Mouse (Mus musculus) neural tube, embryonic 12.5 days (tissue): Measurements from ENCODE around the gene Atp2a2. TPM values are rescaled to one million over a fixed set of nuclear protein-coding genes. Genes with fewer than 3 reads are reported as not detected.

Experiments used
- ATAC-seq: fragments of 200-750 bp; cut with Nextera tagmentation; 2 replicates; pipeline ENCODE4 v1.8.0; 2017; ENCODE audit warnings: low read depth, mild to moderate bottlenecking, moderate TSS enrichment, moderate library complexity; ENCODE audit not compliant: low FRiP score
- H3K27ac ChIP-seq: fragments of 300-500 bp; sonication (generic); 2 replicates; pipeline ENCODE4 v1.5.1; 2016
- H3K27me3 ChIP-seq: fragments of 300-500 bp; sonication (generic); replicated peaks from 2 replicates; pipeline ENCODE4 v1.6.1; 2016; ENCODE audit warnings: mild to moderate bottlenecking
- H3K36me3 ChIP-seq: fragments of 300-500 bp; sonication (generic); 2 replicates; pipeline ENCODE4 v1.6.1; 2016; ENCODE audit warnings: mild to moderate bottlenecking
- H3K4me1 ChIP-seq: fragments of 300-500 bp; sonication (generic); 2 replicates; pipeline ENCODE4 v1.6.1; 2016
- H3K4me2 ChIP-seq: fragments of 300-500 bp; sonication (generic); replicated peaks from 2 replicates; pipeline ENCODE4 v1.6.1; 2016; ENCODE audit warnings: mild to moderate bottlenecking
- H3K4me3 ChIP-seq: fragments of 300-500 bp; sonication (generic); 2 replicates; pipeline ENCODE4 v1.5.1; 2016
- H3K9ac ChIP-seq: fragments of 300-500 bp; sonication (generic); 2 replicates; pipeline ENCODE4 v1.6.1; 2016; ENCODE audit warnings: mild to moderate bottlenecking
- H3K9me3 ChIP-seq: fragments of 300-500 bp; sonication (generic); 2 replicates; pipeline ENCODE4 v1.6.1; 2016; ENCODE audit warnings: mild to moderate bottlenecking
- WGBS: fragments of 180-500 bp; shearing (Covaris S2); methylation state at CpG from one replicate; pipeline ENCODE4 v1.1.7; 2016; 5-methylcytosine and 5-hydroxymethylcytosine counted together
- polyA plus RNA-seq: library from polyadenylated mRNA; unstranded; fragments of >200 nt; fragmentation: Nextera tagmentation; extraction: Ambion mirVana; gene quantifications from 2 replicates; pipeline ENCODE4 v1.2.1, GENCODE M21; 2016

The Atp2a2 gene
- polyA plus RNA-seq, 1 experiment from 2014 or later, result 76.1 TPM

DNA sequence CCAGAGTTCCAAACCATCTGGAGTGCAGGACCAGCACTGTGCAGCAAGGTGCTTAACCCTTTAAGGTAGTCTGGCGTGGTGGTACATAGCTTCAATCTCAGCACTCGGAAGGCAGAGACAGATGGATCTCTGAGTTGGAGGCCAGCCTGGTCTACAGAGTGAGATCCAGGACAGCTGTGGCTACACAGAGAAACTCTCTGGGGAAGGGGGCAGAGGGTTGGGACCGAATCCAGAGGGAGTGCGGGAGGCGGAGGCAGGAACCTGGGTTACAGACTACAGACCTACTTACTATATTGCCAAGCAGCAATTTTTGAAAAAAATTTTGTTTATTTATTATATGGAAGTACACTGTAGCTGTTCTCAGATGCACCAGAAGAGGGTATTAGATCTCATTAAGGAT, 87.7 kb downstream of the Atp2a2 start:
- no peak overlapping the region for H3K9ac ChIP-seq
- no peaks in the 10 kb centered on the region for H3K9me3 ChIP-seq
- H3K27me3 ChIP-seq, result no peaks in the 10 kb centered on the region
- no peak overlapping the region for H3K4me2 ChIP-seq
- peaks cover 12% of the 10 kb centered on the region; the same call in 1 of the 2 replicates for H3K36me3 ChIP-seq
- H3K27ac ChIP-seq, result no peak overlapping the region
- no peak for ATAC-seq
- H3K4me1 ChIP-seq, result no peaks in the 10 kb centered on the region
- H3K4me3 ChIP-seq, result no peak overlapping the region
- WGBS, result 91% methylated on average over 5 of the region's 5 CpGs

DNA sequence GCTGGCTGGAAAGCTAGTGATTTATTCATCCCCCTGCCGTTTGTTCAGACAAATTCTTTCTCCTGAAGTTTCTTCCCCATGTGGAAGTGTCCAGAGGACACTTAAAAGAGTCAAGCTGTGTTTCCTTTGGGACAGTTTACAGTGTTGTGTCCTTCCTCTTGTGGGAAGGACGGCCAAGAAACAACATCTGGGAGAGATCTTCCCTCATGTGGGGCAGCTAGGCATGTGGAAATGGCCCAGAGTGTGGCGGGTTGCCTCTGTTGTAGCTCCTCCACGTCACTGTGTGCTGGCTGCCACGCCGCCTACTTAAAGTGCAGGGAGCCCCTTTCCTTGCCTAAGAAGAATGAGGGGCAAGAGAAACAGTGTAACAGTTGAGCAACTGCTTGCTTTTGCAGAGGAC, 89.2 kb downstream of the Atp2a2 start:
- peaks cover 12% of the 10 kb centered on the region; the same call in 1 of the 2 replicates for H3K36me3 ChIP-seq
- H3K27ac ChIP-seq, result no peak overlapping the region
- 68% methylated on average over 6 of the region's 6 CpGs for WGBS
- H3K9me3 ChIP-seq, result no peaks in the 10 kb centered on the region
- H3K4me1 ChIP-seq, result no peaks in the 10 kb centered on the region
- no peak for ATAC-seq
- H3K9ac ChIP-seq, result no peak overlapping the region
- H3K4me2 ChIP-seq, result no peak overlapping the region
- no peak overlapping the region for H3K4me3 ChIP-seq
- no peaks in the 10 kb centered on the region for H3K27me3 ChIP-seq

DNA sequence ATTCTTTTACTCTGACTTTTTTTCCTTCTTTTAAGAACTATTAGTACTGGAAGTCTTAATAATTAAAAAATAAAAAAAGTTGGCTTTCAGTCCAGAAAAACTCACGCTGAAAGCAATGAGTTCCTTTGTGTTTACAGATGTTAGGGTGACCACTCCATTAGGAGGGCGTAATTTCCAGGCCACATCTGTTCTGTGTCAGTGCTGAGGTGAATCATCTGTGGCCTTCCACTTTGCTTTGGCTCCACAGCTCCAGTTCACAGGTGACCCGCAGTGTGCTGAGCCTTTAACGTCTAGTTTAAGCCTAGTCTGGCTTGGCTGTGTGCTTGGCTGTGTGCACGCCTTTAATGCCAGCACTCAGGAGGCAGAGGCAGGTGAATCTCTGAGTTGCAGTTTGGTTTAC, 90.1 kb downstream of the Atp2a2 start:
- Histone ChIP-seq H3K4me3 (no peak overlapping the region), H3K9ac (no peak overlapping the region), H3K36me3 (peaks cover 20% of the 10 kb centered on the region), H3K4me1 (no peaks in the 10 kb centered on the region), H3K27me3 (no peaks in the 10 kb centered on the region), H3K4me2 (no peak overlapping the region), H3K9me3 (no peaks in the 10 kb centered on the region), H3K27ac (no peak overlapping the region)
- WGBS, result 85% methylated on average over 5 of the region's 5 CpGs
- ATAC-seq, result no peak

DNA sequence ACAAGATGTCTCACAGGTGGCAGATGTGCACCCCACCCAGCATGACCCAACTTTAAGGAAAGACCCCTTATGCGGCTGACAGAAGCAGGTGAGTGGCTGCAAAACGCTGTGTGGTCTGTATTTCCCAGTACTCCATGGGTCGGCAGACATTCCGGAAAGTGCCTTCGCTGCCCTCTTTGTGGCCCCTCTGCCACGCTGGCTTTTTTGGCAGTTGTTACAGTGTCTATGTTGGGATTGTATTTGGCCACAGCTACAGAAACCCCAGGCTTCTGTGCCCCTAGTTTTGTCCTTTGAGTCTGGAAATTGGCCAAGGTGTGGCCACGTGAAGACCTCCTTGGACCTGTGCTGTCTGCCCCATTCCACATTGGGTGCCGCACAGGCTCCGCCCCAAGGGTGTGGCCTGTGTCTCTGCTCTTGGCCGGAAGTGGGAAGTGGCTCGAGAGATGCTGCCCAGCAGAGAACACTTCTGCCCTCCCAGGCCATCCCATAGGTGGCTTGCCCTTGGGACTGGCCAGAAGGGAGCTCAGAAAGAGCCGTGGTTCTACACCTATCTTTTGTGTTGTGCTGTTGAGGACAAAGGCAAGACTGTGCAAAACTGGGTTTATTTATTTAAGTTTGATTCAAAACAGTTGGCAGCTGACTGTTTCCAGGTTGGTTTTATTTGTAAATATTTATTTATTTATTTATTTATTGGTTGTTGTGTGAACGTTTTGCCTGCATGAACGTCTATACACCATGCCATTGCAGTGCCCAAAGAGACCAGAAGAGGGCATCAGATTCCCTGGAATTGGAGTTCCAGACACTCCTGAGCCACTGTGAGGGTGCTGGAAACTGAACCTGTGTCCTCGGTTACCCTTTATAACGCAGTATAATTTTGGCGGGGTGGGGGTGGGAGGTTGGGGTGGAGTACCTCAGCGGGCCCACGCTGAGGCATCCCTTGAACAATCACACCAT, 92.1 kb downstream of the Atp2a2 start:
- Histone ChIP-seq H3K27ac (no peak overlapping the region), H3K4me3 (no peak overlapping the region), H3K36me3 (peaks cover 39% of the 10 kb centered on the region), H3K9ac (no peak overlapping the region), H3K4me2 (no peak overlapping the region), H3K9me3 (0 out of 2 replicates have a peak, but pooled peaks cover 6% of the 10 kb centered on the region), H3K4me1 (no peaks in the 10 kb centered on the region), H3K27me3 (no peaks in the 10 kb centered on the region)
- 90% methylated on average over 19 of the region's 19 CpGs for WGBS
- ATAC-seq, result no peak

DNA sequence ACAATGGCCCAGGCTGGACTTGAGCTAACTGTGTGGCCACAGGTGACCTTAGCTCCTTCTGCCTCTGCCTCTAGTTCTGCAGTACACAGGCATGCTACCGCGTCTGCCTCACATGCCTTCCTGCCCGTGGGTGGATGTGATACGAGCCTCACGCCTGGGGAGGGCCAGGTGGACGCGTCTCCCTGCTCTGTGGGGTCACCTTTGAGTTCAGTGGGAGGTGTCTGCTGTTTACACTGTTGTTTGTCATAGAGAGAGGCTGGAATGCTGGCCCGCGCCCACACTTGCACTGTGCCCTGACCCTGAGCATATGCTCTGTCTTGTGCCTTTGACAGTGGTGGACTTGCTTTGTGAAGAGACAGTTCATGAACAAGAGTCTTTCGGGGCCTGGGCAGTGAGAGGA, 96.5 kb downstream of the Atp2a2 start:
- H3K27ac ChIP-seq, result no peak overlapping the region
- peaks cover 78% of the 10 kb centered on the region for H3K36me3 ChIP-seq
- WGBS, result 96% methylated on average over 10 of the region's 10 CpGs
- no peaks in the 10 kb centered on the region for H3K27me3 ChIP-seq
- no peak overlapping the region for H3K4me2 ChIP-seq
- ATAC-seq, result no peak
- H3K9ac ChIP-seq, result no peak overlapping the region
- H3K9me3 ChIP-seq, result 0 out of 2 replicates have a peak, but pooled peaks cover 6% of the 10 kb centered on the region
- no peaks in the 10 kb centered on the region for H3K4me1 ChIP-seq
- H3K4me3 ChIP-seq, result no peak overlapping the region

Other genes with a start within 250 kb of the Atp2a2 start
- gene Tctn1, start 237.8 kb downstream of the Atp2a2 start, polyA plus RNA-seq, result 4.6 and 4.9 TPM in 2 replicates
- 10.5 and 10.7 TPM in 2 replicates for gene Pptc7, start 217.9 kb downstream of the Atp2a2 start, polyA plus RNA-seq
- gene Rad9b, start 148.0 kb downstream of the Atp2a2 start, polyA plus RNA-seq, result 11.7 and 12.3 TPM in 2 replicates
- 233 and 237 TPM in 2 replicates for gene Vps29, start 147.9 kb downstream of the Atp2a2 start, polyA plus RNA-seq
- gene Gpn3, start 130.3 kb downstream of the Atp2a2 start, polyA plus RNA-seq, result 56.3 and 57.9 TPM in 2 replicates
- 117 TPM in 2 replicates for gene Fam216a, start 129.9 kb downstream of the Atp2a2 start, polyA plus RNA-seq
- gene Arpc3, start 110.3 kb downstream of the Atp2a2 start, polyA plus RNA-seq, result 114 and 128 TPM in 2 replicates
- gene Anapc7, start 80.5 kb downstream of the Atp2a2 start, polyA plus RNA-seq, result 51.2 and 53.5 TPM in 2 replicates
- gene Ift81, start 112.3 kb upstream of the Atp2a2 start, polyA plus RNA-seq, result 47.4 and 51.5 TPM in 2 replicates
- gene P2rx7, start 141.7 kb upstream of the Atp2a2 start, polyA plus RNA-seq, result 2.8 and 3.2 TPM in 2 replicates
- gene P2rx4, start 205.3 kb upstream of the Atp2a2 start, polyA plus RNA-seq, result 13.0 and 15.2 TPM in 2 replicates